Mouse (Mus musculus) 416B (cell line): ENCODE data around the gene Med23.
A peak's percentile ranks its signal among the peaks of the same experiment; 100 is the strongest.

Experiments used
- DNase-seq: peaks from one replicate; pipeline ENCODE4 v3.0.0; 2011; ENCODE audit warnings: low read depth

Gene Med23

DNA sequence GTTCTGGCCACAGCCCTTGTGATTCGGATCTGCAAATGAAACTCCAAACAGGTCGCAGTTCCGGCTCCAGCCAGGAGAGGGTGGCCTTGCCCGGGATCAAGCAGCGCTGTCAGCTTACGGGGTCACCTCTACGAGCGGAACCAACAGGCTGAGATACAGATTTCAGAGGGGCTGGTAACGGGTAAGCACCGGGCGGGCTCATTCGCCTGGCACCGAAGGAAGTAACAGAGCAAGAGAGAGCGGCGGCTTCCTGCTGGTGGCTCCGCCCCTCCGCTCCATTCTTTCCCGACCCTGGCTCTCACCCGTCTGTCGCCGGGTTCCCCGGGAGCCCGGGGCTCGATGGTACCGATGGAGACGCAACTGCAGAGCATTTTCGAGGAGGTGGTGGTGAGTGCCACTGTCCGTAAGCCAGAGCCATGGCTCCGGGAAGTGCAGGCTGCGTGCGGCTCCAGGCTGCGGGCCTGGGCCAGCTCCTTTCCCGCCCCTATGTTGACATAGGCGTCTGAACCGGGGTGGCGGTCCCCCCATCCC lies at the start of gene Med23:
Gene Med23 (plus strand): TSS at position 227 of the 531 bp plus-strand sequence.
- peak; percentile 98 for DNase-seq

DNA sequence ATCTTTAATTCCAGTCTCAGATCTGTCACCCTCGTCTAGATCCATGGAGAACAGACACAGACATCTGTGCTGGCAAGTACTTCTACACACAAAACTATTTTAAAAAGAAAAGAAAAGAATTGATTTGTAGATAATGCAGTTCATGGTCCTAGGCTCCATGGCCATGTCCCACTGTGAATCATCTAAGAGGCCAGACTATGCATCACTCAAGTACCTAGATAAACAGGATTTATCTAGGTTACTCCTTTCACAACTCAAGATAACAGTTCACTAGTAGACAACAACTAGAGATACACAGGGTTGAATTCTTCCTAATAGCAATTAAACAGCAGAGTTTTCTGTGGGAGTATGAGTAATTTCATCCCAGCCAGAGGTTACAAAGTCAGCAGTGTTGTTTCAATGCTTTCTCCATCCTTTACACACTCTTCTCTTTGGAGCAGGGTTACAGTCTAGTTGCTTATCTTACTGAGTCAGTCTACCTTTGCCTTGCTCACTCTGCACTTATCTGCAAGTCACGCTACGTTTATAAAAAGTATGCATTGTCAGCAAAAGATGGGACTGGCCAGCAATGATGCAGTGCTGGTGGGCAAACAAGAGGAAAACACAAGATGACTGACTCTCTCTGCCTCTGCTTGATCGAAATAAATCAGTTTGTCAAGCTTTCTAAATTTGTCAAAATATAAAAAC lies 47.7 kb upstream of the Med23 start:
- DNase-seq = no peak

DNA sequence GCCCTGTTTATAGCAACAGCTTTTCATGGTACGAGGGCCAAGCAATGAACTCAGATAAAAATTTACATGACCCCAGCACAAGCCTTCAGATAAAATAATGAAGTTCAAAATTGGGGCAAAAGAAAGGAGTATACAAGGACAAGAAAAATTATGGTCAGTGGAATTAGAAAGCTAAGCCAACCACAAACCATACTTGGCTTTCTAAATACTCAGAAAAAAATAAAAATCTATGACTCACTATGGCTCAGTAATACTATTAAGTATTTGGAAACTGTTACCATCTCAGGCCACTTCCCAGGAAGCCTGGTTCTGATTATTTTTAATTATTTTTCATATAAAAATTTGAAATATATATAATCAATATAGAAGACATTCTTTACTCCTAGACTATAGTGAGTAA lies 46.9 kb upstream of the Med23 start:
- peak; percentile 13 for DNase-seq

DNA sequence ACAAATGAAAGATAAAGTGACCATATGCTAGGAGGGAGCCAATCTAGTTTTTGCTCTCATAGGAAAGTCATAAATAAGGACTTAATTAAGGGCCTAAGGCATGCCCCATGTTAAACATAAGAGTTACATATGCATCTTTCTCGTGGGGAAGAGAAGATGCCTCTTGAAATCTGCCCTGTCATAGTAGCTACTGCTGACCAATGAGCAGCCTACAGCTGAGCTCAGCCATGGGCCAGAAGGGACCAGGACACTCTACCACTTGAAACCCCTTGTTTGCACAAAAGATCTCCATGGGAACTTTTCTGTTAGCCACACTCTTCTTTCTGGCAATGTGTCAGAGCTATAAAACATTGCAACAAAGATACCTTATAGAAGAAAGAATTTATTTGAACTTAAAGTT lies 46.5 kb upstream of the Med23 start:
- DNase-seq = peak; percentile 36

DNA sequence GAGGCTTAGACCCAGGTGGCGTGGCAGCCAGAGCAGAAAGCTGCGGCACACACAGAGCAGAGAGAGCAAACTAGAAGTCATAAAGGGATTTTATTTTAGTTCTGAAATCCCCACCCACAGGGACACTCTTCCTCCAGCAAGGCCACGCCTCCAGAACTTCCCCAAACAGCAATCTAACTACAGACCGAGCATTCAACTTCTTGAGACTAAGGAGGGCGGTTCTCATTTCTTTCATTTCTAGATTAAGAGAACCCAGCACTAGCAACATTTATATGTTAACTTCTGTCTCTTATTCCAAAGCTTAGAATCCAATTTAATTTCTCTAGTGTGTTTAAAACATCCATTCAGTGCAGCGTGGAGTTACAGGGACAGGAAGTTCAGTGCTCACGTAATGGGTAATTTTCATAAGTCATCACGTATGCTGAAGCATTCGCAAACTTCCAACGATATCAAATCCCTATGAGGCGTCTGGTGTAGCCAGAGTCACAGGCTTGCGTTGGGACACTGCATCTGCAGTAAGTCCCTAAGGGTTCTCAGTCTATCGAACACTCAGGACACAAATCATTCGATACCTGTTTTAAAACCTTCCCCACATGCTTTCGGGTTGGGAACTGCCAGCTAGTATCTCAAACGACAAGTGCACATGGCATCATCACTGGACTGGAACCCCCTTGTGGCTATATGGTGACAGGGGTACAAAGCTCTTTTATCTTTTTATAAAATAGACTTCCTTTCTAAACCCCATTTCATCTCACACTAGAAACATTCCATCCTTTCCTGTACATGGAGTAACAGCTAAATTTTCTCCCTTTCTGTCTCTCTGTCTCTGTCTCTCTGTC lies 45.9 kb upstream of the Med23 start:
- peak; percentile 68 for DNase-seq

DNA sequence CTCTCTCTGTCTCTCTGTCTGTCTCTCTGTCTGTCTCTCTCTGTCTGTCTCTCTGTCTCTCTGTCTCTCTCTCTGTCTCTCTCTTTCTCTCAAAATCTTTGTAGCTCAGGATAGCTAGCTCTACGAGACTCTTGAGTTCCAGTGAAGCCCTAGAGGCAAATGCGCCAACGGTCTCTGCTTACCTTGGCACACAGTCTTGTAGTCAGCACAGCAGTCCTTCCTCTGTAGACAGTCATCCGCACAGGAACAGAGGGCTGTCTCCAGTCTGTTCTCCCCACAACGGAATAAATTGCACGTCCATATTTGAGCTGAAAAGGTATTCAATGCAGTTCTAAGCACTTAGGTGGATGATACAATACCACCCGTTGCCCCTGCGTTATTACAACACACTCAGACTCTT lies 45.2 kb upstream of the Med23 start:
- DNase-seq = no peak

DNA sequence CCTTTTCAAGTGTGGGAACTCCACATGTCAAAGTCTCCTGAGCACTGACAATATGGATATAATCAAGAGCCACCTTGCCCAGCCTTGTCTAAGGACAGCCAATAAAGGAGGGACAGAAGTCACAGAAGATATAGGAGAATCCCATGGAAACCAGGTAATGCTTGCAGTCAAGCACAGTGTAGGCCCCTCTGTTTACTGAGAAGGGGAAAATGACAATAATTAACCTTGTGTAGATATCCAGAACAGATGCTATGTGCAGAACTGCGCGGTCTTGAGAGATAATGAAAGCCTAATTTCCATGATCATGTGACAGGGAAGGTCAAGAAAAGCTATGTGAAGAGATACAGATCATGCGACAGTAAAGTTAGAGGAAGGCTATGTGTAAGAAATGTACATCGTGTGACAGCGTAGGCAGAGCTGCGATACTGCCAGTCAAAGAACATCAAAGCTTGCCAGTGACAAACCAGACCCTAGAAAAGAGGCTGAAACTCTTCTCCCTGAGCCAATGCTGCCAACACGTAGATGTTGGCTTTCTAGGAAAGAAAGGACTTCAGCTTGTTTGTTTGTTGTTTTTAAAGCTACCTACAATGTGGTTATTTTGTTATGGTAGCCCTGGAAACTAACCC lies 44.2 kb upstream of the Med23 start:
- no peak for DNase-seq

DNA sequence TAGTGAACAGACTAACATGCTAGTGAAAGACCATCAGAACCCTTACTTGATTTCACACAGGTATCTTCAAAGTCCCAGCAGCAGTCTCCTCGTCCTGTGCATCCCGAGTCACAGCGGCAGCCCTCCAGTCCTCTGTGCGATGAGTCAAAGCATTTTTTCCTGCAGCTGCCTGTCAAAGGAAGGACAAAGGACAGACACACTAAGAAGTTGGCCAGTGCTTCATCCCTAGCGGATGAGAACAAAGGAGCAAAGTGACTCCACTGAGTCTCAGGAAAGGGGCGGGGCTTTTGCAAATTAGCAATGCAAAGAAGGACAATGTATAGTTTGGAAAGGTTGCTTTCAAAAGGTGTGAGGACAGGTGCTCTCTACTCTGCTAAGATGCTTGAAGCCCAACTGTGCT lies 43.7 kb upstream of the Med23 start:
- DNase-seq = no peak

DNA sequence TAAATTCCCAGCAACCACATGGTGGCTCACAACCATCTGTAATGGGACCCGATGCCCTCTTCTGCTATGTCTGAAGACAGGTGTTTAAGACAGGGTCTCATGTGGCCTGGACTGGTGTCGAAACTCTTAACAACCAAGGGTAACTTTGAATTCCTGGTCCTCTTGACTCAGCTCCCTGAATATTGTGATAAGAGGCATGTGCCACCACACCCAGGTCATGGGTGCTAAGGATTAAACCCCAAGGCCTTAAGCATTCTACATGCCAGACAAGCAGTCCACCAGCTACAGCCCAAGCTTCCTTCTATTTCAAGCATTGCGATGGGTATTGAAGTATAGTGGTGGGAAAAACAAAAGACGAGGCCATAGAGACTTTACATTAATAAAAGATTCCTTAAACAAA lies 41.6 kb upstream of the Med23 start:
- no peak for DNase-seq

DNA sequence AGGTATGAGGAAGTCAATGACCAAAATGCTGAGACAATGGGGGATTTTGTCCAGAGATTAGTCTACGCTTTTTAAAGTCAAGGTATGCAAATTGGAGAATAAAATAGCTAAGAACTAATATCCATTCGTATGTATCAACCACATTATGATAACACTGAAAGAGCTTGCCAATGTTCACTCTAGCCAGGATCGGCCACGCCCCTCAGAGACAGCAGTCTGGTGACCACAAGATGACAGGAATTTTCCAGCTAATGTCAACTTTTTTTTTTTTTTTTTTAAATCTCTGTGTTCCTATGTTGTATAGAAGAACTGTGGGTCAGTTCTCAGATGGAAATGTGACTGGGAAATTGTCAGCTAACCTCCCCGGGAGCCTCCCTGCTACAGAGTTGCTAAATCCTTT lies 39.3 kb upstream of the Med23 start:
- DNase-seq = peak; percentile 53

DNA sequence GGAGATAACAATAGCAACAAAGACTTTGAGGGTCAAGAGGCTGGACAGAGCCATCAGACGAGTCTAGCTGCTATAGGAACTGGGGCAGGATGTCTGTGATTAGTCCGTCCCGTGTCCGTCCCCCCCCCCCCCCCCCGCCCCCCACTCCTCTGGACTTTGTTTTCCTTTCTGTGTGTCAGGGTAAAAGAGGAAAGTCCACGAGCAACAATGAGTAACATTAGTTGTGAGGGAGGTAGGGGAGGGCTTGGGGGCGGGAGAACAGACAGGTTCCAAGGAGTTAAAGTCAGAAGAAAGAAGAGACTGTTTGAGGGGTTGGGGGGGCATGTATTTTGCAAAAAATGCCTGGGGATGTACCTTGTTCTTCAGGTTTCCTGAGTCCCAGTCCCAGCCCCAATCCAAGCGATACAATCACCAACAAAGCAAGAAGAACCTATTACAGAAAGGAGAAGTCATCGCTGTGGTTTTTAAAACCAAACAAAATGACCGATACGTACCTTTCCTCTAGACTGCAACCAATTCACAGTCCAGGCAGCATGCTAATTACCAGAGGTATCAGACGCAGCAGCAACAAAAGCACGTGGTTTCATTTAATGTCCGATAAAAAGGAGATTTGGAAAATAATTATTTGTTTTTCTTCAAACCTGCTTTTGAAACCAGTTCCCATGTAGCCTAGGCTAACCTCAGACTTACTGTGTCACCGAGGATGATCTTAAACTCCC lies 38.2 kb upstream of the Med23 start:
- peak; percentile 21 for DNase-seq

DNA sequence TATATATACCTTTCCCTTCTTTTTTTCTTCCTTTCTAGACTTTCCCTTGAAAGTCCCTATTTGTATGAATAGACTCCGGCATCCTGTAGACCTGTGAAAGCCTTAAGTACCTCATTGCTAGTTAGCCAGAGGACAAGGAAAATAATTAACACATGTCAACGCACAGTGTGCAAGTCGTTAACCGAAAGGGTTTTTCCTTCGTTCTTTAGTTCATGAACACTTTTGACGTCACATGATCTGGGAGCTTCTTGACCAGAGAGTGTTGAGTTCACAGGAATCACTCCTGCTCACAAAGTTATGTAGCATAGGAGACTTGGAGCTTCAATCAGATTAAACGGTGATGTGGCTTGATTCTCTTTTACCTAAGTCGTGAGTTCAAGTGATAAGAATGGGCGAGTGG lies 37.5 kb upstream of the Med23 start:
- DNase-seq = no peak

DNA sequence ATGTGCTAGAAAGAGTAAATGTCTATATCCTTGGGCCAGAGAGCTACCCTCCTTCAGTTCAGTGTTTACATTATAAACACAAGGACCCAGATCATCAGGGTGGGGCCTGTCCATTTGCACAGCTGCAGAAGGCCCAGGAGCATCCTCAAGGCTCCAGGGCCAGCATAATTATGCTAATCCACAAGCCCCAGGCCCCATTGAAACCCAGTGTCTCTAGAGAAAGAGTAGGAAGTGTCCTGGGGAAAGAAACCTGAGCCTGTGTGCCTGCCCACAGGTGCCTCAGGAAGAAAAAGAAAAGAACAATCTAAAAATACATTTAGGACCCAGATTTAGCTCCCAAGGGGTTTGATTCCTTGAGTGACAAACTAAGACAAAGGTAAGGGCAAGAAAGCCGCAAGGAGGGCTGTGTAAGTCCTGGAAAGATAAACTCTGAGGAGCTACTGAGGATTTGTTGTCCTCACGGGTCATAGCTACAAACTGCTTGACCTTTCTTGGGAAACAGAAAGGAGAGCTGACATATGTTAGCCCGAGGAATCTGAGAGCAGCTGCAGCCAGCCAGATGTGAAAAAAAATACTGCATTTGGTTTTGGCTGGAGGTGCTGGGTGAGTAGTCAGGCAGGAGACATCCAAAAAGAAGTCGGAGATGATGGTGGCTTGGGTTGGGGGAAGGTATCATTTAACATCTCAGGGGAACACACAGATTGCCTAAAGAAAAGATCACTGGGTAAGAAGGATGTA lies 35.0 kb upstream of the Med23 start:
- DNase-seq = no peak

DNA sequence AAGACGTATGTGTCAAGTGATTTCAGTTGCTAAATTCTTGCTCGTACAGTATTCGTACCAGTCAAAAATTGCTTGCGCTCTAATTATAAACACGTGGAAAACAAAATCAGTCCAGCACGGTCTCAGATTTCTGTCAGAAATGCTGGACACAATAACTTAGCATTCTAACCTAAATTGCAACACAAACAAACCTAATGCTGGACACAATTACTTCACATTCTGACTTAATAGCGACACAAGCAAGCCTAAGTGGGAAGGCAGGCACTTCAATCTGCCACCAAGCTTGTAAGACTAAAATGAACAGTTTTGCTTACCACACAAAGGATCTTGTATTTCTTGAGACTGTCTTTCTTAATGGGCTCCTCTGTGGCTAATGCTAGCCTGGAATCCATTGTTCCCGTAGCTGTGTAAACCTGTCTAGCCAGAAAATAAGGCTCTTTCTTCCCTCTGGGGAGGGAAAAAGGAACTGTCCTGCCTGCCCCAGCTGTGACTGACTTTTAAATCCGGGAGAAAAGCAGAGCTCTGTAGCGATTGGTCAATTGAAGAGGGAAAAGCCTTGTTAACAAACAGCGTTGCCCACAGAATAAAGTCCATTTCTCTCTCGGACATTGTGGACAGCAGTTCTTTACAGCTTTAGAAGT lies 34.0 kb upstream of the Med23 start:
- DNase-seq = no peak

DNA sequence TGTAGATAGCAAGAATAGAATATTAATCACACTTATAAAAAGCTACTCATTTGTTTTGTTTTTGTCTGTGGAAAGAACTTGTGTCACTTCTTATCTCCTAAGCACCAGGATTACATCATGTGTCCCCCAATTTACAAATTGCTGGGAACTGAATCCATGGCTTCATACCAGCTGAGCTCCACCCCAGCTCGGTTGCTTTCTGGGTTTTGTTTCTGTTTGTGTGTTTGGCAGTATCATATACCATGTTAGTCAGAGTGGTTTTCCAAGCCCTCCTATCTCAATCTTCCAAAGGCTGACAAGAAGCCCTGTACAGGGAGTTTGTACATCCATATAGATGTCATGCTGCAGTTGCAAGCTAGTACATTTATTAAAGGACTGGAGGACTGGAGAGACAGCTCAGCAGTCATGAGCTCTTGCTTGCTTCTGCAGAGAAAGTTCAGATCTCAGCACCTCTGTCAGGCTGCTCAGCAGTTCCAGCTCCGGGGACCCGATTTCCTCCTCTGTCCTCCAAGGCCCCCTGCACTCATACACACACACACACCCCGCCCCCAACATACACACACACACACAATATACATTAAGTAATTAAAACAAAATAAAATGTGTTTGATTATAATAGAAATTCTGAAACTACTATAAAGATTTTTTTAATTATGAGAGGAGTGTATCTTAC lies 33.3 kb upstream of the Med23 start:
- no peak for DNase-seq

DNA sequence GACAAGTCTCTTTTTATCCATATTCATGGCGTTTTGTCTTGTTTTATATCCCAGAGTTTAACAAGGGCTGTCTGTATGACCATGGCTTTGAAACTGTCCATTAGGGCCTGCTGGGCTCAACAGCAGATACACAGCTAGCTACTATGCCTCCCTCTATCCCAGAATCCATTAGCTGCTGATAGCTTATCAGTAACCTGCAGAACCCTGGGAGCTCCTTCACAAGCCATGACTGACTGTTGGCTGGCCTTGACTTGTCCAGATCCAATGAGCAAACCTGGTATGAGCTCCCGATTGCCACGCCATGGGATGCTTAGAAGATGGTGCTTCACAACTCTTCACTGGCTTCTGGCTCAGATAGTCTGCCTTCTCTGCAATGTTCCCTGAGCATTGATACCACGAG lies 29.0 kb upstream of the Med23 start:
- DNase-seq = no peak

DNA sequence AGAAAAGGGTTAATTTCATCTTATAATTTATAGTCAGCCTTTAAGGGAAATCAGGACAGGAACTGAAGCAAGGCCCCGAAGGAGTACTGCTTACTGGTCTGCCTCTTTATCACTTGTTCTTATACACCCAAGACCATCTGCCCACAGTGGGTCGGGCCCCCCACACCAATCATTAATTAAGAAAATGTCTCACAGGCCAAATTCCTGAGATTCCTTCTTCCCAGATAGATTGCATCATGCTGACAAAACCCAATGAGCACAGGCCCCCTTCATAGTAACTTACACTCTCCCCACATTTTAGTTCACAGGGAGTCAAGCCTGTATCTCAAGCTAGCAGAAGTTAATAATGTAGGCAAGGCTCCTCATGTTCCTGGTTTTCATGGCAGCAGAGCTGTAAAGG lies 27.8 kb upstream of the Med23 start:
- no peak for DNase-seq

DNA sequence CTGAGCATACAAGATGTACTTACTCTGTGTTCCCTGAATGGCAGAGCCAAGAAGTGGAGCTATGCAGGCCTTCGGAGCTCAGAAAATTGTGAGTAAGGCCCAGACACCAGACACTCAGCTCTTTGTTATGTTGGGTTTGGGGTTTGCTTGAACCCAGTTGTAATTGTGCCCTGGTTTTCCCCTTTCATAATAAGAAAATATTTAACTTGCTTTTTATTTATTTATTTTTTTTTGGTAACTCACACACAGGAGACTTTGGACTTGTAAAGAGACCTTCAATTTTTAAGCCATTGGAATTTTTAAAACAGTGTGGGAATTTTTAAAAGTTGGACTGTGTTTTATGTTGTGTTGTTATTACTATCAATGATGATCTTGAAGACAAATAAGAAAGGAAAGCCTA lies 27.1 kb upstream of the Med23 start, which contains the start of gene Enpp3:
Gene Enpp3 (minus strand): TSS at position 148 of the 400 bp plus-strand sequence.
- no peak for DNase-seq

DNA sequence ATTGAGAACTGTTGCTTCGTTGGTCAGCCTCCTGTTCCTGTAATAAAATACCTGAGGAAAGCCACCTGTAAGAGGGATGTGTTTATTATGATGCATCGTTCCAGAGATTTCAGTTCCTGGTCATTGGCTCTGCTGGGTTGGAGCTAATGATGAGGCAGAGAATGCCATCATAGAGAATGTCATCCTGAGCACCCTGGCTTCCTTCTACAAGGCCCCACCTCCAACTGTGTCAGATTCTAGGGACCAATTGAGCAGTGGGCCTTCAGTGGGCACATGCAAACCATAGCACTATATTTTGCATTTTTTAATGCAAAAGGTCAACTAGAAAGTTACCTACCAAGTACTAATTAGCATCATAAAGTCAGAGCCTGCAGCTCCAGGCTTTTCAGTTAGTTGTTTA lies 6.6 kb upstream of the Med23 start:
- no peak for DNase-seq

DNA sequence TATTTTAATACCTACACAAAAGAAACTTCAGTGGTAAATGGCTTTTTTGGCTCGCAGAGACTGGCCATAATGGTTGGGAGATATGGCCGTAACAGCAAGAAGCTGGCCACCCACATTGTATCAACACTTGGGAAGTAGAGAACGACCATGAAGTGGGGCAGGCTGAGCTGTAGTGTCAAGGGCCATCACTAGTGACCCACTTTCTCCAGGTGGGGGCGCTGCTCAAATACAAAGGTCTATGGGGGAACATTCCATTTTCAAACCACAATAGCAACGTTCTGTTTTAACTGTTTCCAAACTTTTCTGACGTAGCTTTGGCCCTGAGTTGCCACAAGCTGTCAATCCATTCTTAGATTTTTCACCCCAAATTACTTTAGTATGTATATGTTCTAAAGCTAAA lies 5.4 kb upstream of the Med23 start:
- peak; percentile 32 for DNase-seq
